Mouse (Mus musculus): ENCODE measurements around the gene Spata31d1a.

Spata31d1a gene

GRCm38 (mm10) chr13:59663939-59664712 is 46.0 kb downstream of the Spata31d1a start:
- peak; percentile 14 for DNase-seq

GRCm38 (mm10) chr13:59661966-59662365 is 48.2 kb downstream of the Spata31d1a start:
- no peak for DNase-seq

GRCm38 (mm10) chr13:59661387-59661786 is 48.7 kb downstream of the Spata31d1a start:
- no peak for DNase-seq

- no peak for DNase-seq
These were observed 49.8 kb downstream of the Spata31d1a start for GRCm38 (mm10) chr13:59660371-59660770.

- DNase-seq, result no peak
These were observed 52.3 kb downstream of the Spata31d1a start for GRCm38 (mm10) chr13:59657781-59658180.

- DNase-seq, result peak; percentile 51
These were observed 53.1 kb downstream of the Spata31d1a start for GRCm38 (mm10) chr13:59656975-59657388.

- no peak for DNase-seq
These were observed 53.8 kb downstream of the Spata31d1a start for GRCm38 (mm10) chr13:59656316-59656832.

- no peak for DNase-seq
These were observed 54.3 kb downstream of the Spata31d1a start for GRCm38 (mm10) chr13:59655718-59656315.

- DNase-seq, result no peak
These were observed 55.7 kb downstream of the Spata31d1a start for GRCm38 (mm10) chr13:59654465-59654864.

GRCm38 (mm10) chr13:59653136-59653535 is 57.0 kb downstream of the Spata31d1a start:
- no peak for DNase-seq

GRCm38 (mm10) chr13:59652651-59653050 is 57.5 kb downstream of the Spata31d1a start:
- no peak for DNase-seq
